Mouse (Mus musculus) C2C12 (cell line): ENCODE measurements at regions not wholly inside any gene's neighbourhood (a gene's known extent, or its start where the extent isn't known, plus 50 kb on each side); places are given as distances from the start of the nearest gene placed in this dataset.

ENCODE experiments used
- H3K27me3 ChIP-seq: one replicate; pipeline ENCODE4 v1.6.1; 2011; ENCODE audit not compliant: control insufficient read depth, insufficient read depth, insufficient read length
- H3K36me3 ChIP-seq: one replicate; pipeline ENCODE4 v1.6.1; 2011; ENCODE audit not compliant: control insufficient read depth, insufficient read depth
- H3K4me3 ChIP-seq: one replicate; pipeline ENCODE4 v1.5.1; 2011; ENCODE audit warnings: mild to moderate bottlenecking, control low read depth; ENCODE audit not compliant: poor library complexity, insufficient read depth, severe bottlenecking
- H3K79me2 ChIP-seq: one replicate; pipeline ENCODE4 v1.6.1; 2011; ENCODE audit not compliant: control insufficient read depth, insufficient read depth
- H3K79me3 ChIP-seq: one replicate; pipeline ENCODE4 v1.6.1; 2011; ENCODE audit warnings: low read depth, control low read depth
- H3ac ChIP-seq: one replicate; pipeline ENCODE3; 2011; ENCODE audit warnings: low read depth; ENCODE audit not compliant: control insufficient read depth, insufficient read length
- CEBPB ChIP-seq: IDR thresholded peaks from one replicate; pipeline ENCODE4 v1.6.1; 2011; ENCODE audit warnings: low read depth, mild to moderate bottlenecking, control low read depth, moderate library complexity
- CTCF ChIP-seq: IDR thresholded peaks from one replicate; pipeline ENCODE4 v1.5.1; 2011; ENCODE audit not compliant: control insufficient read depth, insufficient read depth, insufficient read length
- FOSL1 ChIP-seq: IDR thresholded peaks from one replicate; pipeline ENCODE4 v1.8.0; 2011; ENCODE audit warnings: mild to moderate bottlenecking, low read length; ENCODE audit not compliant: poor library complexity, insufficient read depth, severe bottlenecking
- MAX ChIP-seq: IDR thresholded peaks from one replicate; pipeline ENCODE4 v1.6.1; 2011; ENCODE audit warnings: mild to moderate bottlenecking, control low read depth
- MYOD1 ChIP-seq: IDR thresholded peaks from one replicate; pipeline ENCODE4 v1.6.1; 2011; ENCODE audit warnings: low read depth; ENCODE audit not compliant: control insufficient read depth, insufficient read length
- MYOG ChIP-seq: IDR thresholded peaks from one replicate; pipeline ENCODE4 v1.6.1; 2011; ENCODE audit not compliant: control insufficient read depth, insufficient read length; ENCODE audit errors: extremely low read depth
- USF1 ChIP-seq: IDR thresholded peaks from one replicate; pipeline ENCODE4 v1.6.1; 2011; ENCODE audit warnings: low read depth, mild to moderate bottlenecking, control low read depth, moderate library complexity

- H3K79me2 ChIP-seq = no peaks in the 10 kb centered on the region
- TF ChIP-seq MYOD1 (no peak), MAX (no peak)
- H3K36me3 ChIP-seq = no peaks in the 10 kb centered on the region
- no peaks in the 10 kb centered on the region for H3K79me3 ChIP-seq
- H3K27me3 ChIP-seq = no peaks in the 10 kb centered on the region
- H3K4me3 ChIP-seq = no peak overlapping the region
- no peak overlapping the region for H3ac ChIP-seq
Observed at GRCm38 (mm10) chr17:9976866-9977421, 307.4 kb upstream of the Pabpc6 start.

GRCm38 (mm10) chr17:9975995-9976394, 306.5 kb upstream of the Pabpc6 start:
- no peaks in the 10 kb centered on the region for H3K79me3 ChIP-seq
- no peak for TF ChIP-seq MAX
- no peak for TF ChIP-seq CTCF
- TF ChIP-seq FOSL1 = no peak
- no peak for TF ChIP-seq MYOD1
- no peak for TF ChIP-seq CEBPB
- TF ChIP-seq USF1 = no peak
- no peak for TF ChIP-seq MYOG
- no peaks in the 10 kb centered on the region for H3K79me2 ChIP-seq
- no peaks in the 10 kb centered on the region for H3K27me3 ChIP-seq
- H3ac ChIP-seq = no peak overlapping the region
- no peaks in the 10 kb centered on the region for H3K36me3 ChIP-seq
- no peak overlapping the region for H3K4me3 ChIP-seq

DNA sequence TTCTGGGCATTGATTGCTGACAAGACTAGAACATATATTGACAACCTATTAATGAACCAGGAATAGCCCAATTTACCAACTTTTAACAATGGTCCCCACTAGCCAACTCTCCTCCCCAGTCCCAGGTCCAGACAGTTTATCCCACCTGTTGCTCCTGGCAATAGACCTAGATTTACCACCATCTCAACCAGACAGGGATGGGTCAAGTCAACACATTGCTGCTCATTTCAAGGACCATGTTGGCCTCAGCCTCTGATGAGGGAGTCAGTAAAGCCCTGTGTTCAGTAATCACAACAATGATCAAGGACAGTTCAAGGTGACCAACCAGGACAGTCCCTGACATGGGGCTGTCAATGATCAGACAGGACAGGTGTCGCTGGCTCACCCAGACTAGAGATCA, 305.6 kb upstream of the Pabpc6 start:
- Histone ChIP-seq H3K79me3 (no peaks in the 10 kb centered on the region), H3ac (no peak overlapping the region), H3K36me3 (no peaks in the 10 kb centered on the region), H3K79me2 (no peaks in the 10 kb centered on the region), H3K27me3 (no peaks in the 10 kb centered on the region), H3K4me3 (no peak overlapping the region)
- TF ChIP-seq MAX (no peak), MYOD1 (no peak), USF1 (no peak), MYOG (no peak), FOSL1 (no peak), CTCF (no peak), CEBPB (no peak)

DNA sequence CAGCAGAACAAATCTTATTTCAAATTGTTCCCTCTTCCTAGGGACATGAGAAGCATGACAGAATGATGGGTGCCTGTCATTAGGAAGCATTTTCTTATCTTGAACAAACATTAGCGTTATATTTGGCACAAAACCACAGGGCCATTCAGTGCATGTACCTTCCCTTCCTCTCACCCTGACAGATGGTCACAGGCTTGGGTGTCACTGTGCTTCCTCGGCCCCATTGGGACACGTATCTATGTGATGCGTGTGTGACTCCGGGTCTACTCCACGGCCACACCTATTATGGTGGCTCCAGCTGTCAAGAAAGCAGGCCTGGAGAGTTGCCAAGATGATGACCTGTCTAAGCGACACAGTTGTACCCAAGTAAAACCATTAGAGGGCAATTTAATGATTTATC, 298.5 kb upstream of the Pabpc6 start:
- no peak overlapping the region for H3ac ChIP-seq
- TF ChIP-seq CTCF (no peak), MYOD1 (no peak), MYOG (no peak), USF1 (no peak), CEBPB (no peak), FOSL1 (no peak), MAX (no peak)
- no peaks in the 10 kb centered on the region for H3K27me3 ChIP-seq
- no peaks in the 10 kb centered on the region for H3K79me3 ChIP-seq
- H3K4me3 ChIP-seq = no peak overlapping the region
- no peaks in the 10 kb centered on the region for H3K79me2 ChIP-seq
- H3K36me3 ChIP-seq = no peaks in the 10 kb centered on the region

- TF ChIP-seq USF1 = no peak
- no peak for TF ChIP-seq CEBPB
- TF ChIP-seq MYOD1 = no peak
- no peak for TF ChIP-seq CTCF
- TF ChIP-seq FOSL1 = no peak
- TF ChIP-seq MYOG = no peak
- Histone ChIP-seq H3K27me3 (no peaks in the 10 kb centered on the region), H3K79me2 (no peaks in the 10 kb centered on the region), H3ac (no peak overlapping the region), H3K4me3 (no peak overlapping the region), H3K36me3 (no peaks in the 10 kb centered on the region), H3K79me3 (no peaks in the 10 kb centered on the region)
Observed at GRCm38 (mm10) chr17:9962893-9963436, 293.4 kb upstream of the Pabpc6 start.

DNA sequence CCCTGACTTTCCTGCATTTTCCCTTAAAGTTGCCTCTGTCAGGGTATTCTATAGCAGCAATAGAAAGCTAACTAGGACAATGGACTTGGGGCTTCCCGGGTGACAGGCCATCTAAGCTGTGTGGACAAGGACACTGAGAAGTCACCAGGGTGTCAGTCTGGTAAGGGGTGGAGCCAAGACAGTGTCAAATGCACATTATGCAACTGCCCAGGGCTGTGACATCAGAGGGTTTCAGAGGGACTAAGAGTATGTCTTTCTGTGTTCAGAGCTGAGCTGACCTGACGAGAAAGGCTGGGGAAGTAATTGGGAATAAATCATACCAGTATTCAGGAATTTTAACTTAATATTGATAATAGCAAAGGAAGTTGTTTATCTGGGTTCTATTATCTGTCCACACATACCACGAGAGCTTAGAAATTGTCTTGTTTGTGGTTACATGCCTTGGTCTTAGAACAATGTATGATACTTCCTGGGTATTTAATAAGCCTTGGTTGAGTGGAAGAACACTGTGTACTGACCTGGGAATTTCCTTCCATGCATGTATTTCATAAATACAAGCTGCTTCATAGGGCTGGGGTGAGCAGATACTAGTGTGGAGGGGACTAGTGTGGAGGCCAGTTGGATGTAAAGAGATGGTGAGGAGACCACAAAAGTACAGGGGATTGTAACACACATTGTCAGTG, 279.6 kb upstream of the Pabpc6 start:
- no peak for TF ChIP-seq CTCF
- TF ChIP-seq FOSL1 = no peak
- TF ChIP-seq MAX = no peak
- TF ChIP-seq MYOD1 = no peak
- no peak for TF ChIP-seq MYOG
- TF ChIP-seq USF1 = no peak
- no peak for TF ChIP-seq CEBPB
- Histone ChIP-seq H3K79me3 (no peaks in the 10 kb centered on the region), H3K79me2 (no peaks in the 10 kb centered on the region), H3K4me3 (no peak overlapping the region), H3K36me3 (no peaks in the 10 kb centered on the region), H3ac (no peak overlapping the region), H3K27me3 (no peaks in the 10 kb centered on the region)
